Mouse (Mus musculus): ENCODE measurements around the gene Tsku.

DNA sequence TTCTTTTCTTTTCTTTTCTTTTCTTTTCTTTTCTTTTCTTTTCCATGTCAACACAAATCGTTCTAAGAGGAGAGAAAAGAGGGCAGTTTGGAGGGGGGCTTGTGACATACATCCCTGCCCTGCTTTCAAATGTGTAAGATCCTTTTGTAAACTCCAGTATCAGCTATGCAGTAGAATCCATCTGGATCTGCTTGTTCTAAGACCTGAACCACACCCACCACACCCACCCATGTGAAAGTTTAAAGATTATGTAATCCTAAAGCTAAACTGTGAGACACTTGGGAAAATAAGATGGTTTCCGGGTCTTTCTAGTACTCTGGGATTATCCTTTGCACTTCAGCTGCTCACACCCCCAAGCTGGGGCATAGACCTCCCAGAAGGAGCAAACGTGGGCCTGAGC, 18.9 kb downstream of the Tsku start:
- no peak for TF ChIP-seq ZC3H11A (IDR thresholded peaks at IDR 0.05; ENCODE audit: borderline replicate concordance, low read depth, low read length)
- TF ChIP-seq HCFC1 (IDR thresholded peaks at IDR 0.05; ENCODE audit: borderline replicate concordance, insufficient read depth, low read length): no peak
- no peak for TF ChIP-seq CHD2 (IDR thresholded peaks at IDR 0.05; ENCODE audit: low read depth, low read length)
